In genomic region chr2:35419243-35419642, GRCm38 (mm10) we compare ENCODE assay signal across 23 mouse cellular contexts. TPM values are rescaled to one million over a fixed set of nuclear protein-coding genes. Genes with fewer than 3 reads are reported as not detected.
"Had no signal": no experiment of that assay in that cellular context is flagged by ENCODE, and none has a peak within 500 bp of the region (broad histone marks: within the 10 kb centered on the region; RNA-seq: fewer than 3 reads in every experiment).

No protein-coding gene starts in this region.

- H3K27ac ChIP-seq: intestine, embryonic 15.5 days; limb, embryonic 13.5 days; midbrain, embryonic 12.5 days; stomach, postnatal 0 days had no signal

- H3K27me3 ChIP-seq: intestine, embryonic 15.5 days; limb, embryonic 13.5 days; midbrain, embryonic 12.5 days had no signal

- ATAC-seq: intestine, embryonic 15.5 days had no signal

- H3K4me2 ChIP-seq: intestine, embryonic 15.5 days; limb, embryonic 13.5 days; midbrain, embryonic 12.5 days had no signal

- H3K4me1 ChIP-seq: intestine, embryonic 15.5 days; limb, embryonic 13.5 days; midbrain, embryonic 12.5 days had no signal

- H3K4me3 ChIP-seq: intestine, embryonic 15.5 days; limb, embryonic 13.5 days; midbrain, embryonic 12.5 days had no signal

- H3K36me3 ChIP-seq: midbrain, embryonic 12.5 days had no signal

- H3K9me3 ChIP-seq: intestine, embryonic 15.5 days; midbrain, embryonic 12.5 days had no signal

- H3K9ac ChIP-seq: intestine, embryonic 15.5 days; limb, embryonic 13.5 days; midbrain, embryonic 12.5 days had no signal

- DNase-seq: kidney, adult 18-20 months; kidney, postnatal 10 days; left cerebral cortex, postnatal 4 days; lung, adult 18-20 months; lung, postnatal 36 days; right cerebral cortex, postnatal 25 days; thymus, postnatal 14 days had no signal

RNA-seq across cellular contexts. Expression of gene 4930402F06Rik, which starts 22.3 kb away (rescaled TPM):
- total RNA-seq: layer of hippocampus, adult 8-10 months; layer of hippocampus, postnatal 14 days; left cerebral cortex, adult 18-20 months; left cerebral cortex, postnatal 10 days; left cerebral cortex, postnatal 4 days; megakaryocyte, adult 5-6 weeks; midbrain, postnatal 0 days had no signal
- polyA plus RNA-seq: intestine, embryonic 15.5 days; kidney, embryonic 14.5 days; large intestine, adult 2 months; limb, embryonic 13.5 days; lung, embryonic 16.5 days; midbrain, embryonic 12.5 days; midbrain, postnatal 0 days; neural tube, embryonic 14.5 days; small intestine, adult 2 months; stomach, postnatal 0 days; urinary bladder, adult 2 months had no signal

RNA-seq across cellular contexts. Expression of gene 4930568D16Rik, which starts 51.7 kb away (rescaled TPM):
- total RNA-seq: layer of hippocampus, adult 8-10 months; layer of hippocampus, postnatal 14 days; left cerebral cortex, adult 18-20 months; left cerebral cortex, postnatal 10 days; left cerebral cortex, postnatal 4 days; megakaryocyte, adult 5-6 weeks; midbrain, postnatal 0 days had no signal
- polyA plus RNA-seq: intestine, embryonic 15.5 days; kidney, embryonic 14.5 days; large intestine, adult 2 months; limb, embryonic 13.5 days; lung, embryonic 16.5 days; midbrain, embryonic 12.5 days; midbrain, postnatal 0 days; neural tube, embryonic 14.5 days; small intestine, adult 2 months; stomach, postnatal 0 days; urinary bladder, adult 2 months had no signal
